Mouse (Mus musculus) thymus, adult 2 months (tissue): ENCODE measurements around the gene Pafah1b3. TPM values are rescaled to one million over a fixed set of nuclear protein-coding genes. Genes with fewer than 3 reads are reported as not detected.

Source experiments
- DNase-seq: peaks from one replicate; pipeline ENCODE4 v3.0.0; 2021
- H3K27ac ChIP-seq: fragments of 200-500 bp; 2 replicates; pipeline ENCODE4 v1.5.1; 2012; ENCODE audit warnings: low read length, control low read depth; ENCODE audit not compliant: control insufficient read depth, insufficient read depth
- H3K27me3 ChIP-seq: fragments of 200-500 bp; 2 replicates; pipeline ENCODE4 v1.6.1; 2012; ENCODE audit warnings: mild to moderate bottlenecking, low read length, moderate library complexity, mixed read lengths; ENCODE audit not compliant: control insufficient read depth, insufficient read depth
- H3K36me3 ChIP-seq: fragments of 200-500 bp; 2 replicates; pipeline ENCODE4 v1.6.1; 2012; ENCODE audit warnings: mild to moderate bottlenecking, low read length, moderate library complexity; ENCODE audit not compliant: control insufficient read depth, insufficient read depth
- H3K4me1 ChIP-seq: fragments of 200-500 bp; replicated peaks from 2 replicates; pipeline ENCODE4 v1.6.1; 2012; ENCODE audit warnings: low read length; ENCODE audit not compliant: control insufficient read depth, insufficient read depth
- H3K4me3 ChIP-seq: fragments of 200-500 bp; 2 replicates; pipeline ENCODE4 v1.5.1; 2012; ENCODE audit warnings: mild to moderate bottlenecking, low read length, control low read depth, moderate library complexity; ENCODE audit not compliant: control insufficient read depth, insufficient read depth
- CTCF ChIP-seq: fragments of 200-500 bp; IDR thresholded peaks from 2 replicates; pipeline ENCODE4 v1.5.1; 2012; ENCODE audit warnings: mild to moderate bottlenecking, control low read depth, low read length, moderate library complexity, borderline replicate concordance; ENCODE audit not compliant: control insufficient read depth, poor library complexity, insufficient read depth; ENCODE audit errors: extremely low read depth
- POLR2A ChIP-seq: fragments of 200-500 bp; IDR thresholded peaks from 2 replicates; pipeline ENCODE4 v1.6.1; 2012; ENCODE audit warnings: mild to moderate bottlenecking, low read length, control low read depth, moderate library complexity; ENCODE audit not compliant: control insufficient read depth, poor library complexity, insufficient read depth; ENCODE audit errors: extremely low read depth
- WGBS: fragments of 180-500 bp; shearing (Covaris S2); methylation state at CpG from one replicate; pipeline ENCODE4 v1.1.7; 2018; 5-methylcytosine and 5-hydroxymethylcytosine counted together
- polyA plus RNA-seq: library from polyadenylated mRNA; depleted of rRNA; stranded (reverse); fragments of >200 nt; gene quantifications from 2 replicates; pipeline ENCODE4 v1.2.3, GENCODE M21; 2012

Gene Pafah1b3
- polyA plus RNA-seq, 1 experiment: 140 TPM

- TF ChIP-seq POLR2A (no peak), CTCF (no peak)
- Histone ChIP-seq H3K27ac (no peak overlapping the region), H3K4me1 (peaks cover 18% of the 10 kb centered on the region), H3K4me3 (no peak overlapping the region), H3K27me3 (no peaks in the 10 kb centered on the region), H3K36me3 (peaks cover 61% of the 10 kb centered on the region)
- 95% methylated on average over 8 of the region's 8 CpGs for WGBS
- no peak for DNase-seq
Observed at GRCm38 (mm10) chr7:25286989-25287388, 10.8 kb downstream of the Pafah1b3 start.

- H3K27me3 ChIP-seq: no peaks in the 10 kb centered on the region
- peaks cover 26% of the 10 kb centered on the region for H3K4me1 ChIP-seq
- DNase-seq: no peak
- no peak overlapping the region for H3K4me3 ChIP-seq
- peaks cover 48% of the 10 kb centered on the region for H3K36me3 ChIP-seq
- WGBS: 98% methylated on average over 20 of the region's 20 CpGs
- TF ChIP-seq POLR2A (no peak), CTCF (no peak)
- no peak overlapping the region for H3K27ac ChIP-seq
Observed at GRCm38 (mm10) chr7:25285511-25286238, 12.1 kb downstream of the Pafah1b3 start.

- H3K27ac ChIP-seq: no peak overlapping the region
- WGBS: 78% methylated on average over 5 of the region's 5 CpGs
- DNase-seq: no peak
- peaks cover 47% of the 10 kb centered on the region for H3K36me3 ChIP-seq
- no peak overlapping the region for H3K4me3 ChIP-seq
- peaks cover 35% of the 10 kb centered on the region for H3K4me1 ChIP-seq
- no peaks in the 10 kb centered on the region for H3K27me3 ChIP-seq
- TF ChIP-seq POLR2A (no peak), CTCF (no peak)
Observed at GRCm38 (mm10) chr7:25284766-25285165, 13.0 kb downstream of the Pafah1b3 start.

DNA sequence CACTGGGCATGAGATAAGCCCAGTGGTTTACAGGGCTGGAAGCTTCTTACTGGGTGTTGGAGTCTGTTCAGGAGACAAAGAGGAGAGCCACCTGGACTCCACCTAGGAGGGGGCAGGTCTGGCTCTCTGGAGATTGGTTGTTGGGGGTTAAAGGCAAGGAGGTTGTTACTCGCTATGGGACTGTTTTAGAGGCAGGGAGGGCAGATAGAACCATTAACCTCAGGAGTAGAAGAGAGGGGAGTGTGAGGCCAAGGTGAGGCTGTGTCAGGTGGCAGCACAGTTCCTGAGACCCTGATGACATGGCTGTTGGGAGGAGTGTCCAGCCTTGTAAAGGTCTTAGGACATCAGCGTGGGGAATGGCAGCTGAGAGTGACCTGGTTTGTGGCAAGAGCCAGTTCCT lies 13.6 kb downstream of the Pafah1b3 start:
- Histone ChIP-seq H3K4me1 (peaks cover 40% of the 10 kb centered on the region), H3K27ac (no peak overlapping the region), H3K4me3 (no peak overlapping the region), H3K27me3 (no peaks in the 10 kb centered on the region), H3K36me3 (peaks cover 41% of the 10 kb centered on the region)
- no peak for DNase-seq
- TF ChIP-seq POLR2A (no peak), CTCF (no peak)
- 74% methylated on average over 2 of the region's 2 CpGs for WGBS

DNA sequence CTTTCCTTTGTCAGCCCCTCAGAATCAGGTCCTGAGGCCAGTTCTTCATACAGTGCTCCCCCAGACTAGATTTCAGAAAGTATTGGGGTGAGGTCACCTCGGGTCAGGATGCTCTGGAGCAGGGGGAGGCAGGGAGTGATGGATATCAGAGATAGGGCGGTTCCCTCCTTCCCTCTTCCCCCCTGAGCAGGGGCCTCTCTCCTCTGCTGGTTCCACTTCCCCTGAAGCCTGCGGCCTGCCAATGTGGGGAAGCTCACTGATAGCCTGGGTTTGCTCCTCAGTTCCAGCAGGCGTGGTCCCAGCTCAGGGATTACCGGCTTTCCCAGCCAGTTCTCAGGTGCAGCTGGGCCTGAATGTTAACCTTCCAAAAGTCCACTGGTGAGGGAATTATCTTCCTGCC lies 14.1 kb downstream of the Pafah1b3 start:
- H3K36me3 ChIP-seq: peaks cover 36% of the 10 kb centered on the region
- peak overlapping the region; percentile 58 for H3K4me3 ChIP-seq
- H3K27me3 ChIP-seq: no peaks in the 10 kb centered on the region
- H3K27ac ChIP-seq: no peak overlapping the region
- H3K4me1 ChIP-seq: peaks cover 40% of the 10 kb centered on the region
- 23% methylated on average over 5 of the region's 5 CpGs for WGBS
- DNase-seq: no peak
- TF ChIP-seq POLR2A (no peak), CTCF (no peak)

- peak; percentile 47 for DNase-seq
- TF ChIP-seq POLR2A: no peak
- no peak for TF ChIP-seq CTCF
- WGBS: under 1% methylated on average over 29 of the region's 36 CpGs
- peaks cover 27% of the 10 kb centered on the region for H3K36me3 ChIP-seq
- no peaks in the 10 kb centered on the region for H3K27me3 ChIP-seq
- H3K4me1 ChIP-seq: peaks cover 40% of the 10 kb centered on the region
- H3K4me3 ChIP-seq: peak overlapping the region; percentile 58
- H3K27ac ChIP-seq: peak overlapping the region; percentile 14; the same call in 1 of the 2 replicates
Observed at GRCm38 (mm10) chr7:25282731-25283211, 15.0 kb downstream of the Pafah1b3 start.
